Mouse (Mus musculus) ES-E14 (cell line): Measurements from ENCODE around the gene Cars. TPM values are rescaled to one million over a fixed set of nuclear protein-coding genes. Genes with fewer than 3 reads are reported as not detected.

Experiments used
- DNase-seq: peaks from one replicate; pipeline ENCODE4 v3.0.0-alpha.2; 2013; ENCODE audit warnings: low read depth, low spot score
- H3K27ac ChIP-seq: 2 replicates; pipeline ENCODE4 v1.5.1; 2012; ENCODE audit warnings: low read depth, mild to moderate bottlenecking, low read length, moderate library complexity, mixed read lengths; ENCODE audit not compliant: poor library complexity, insufficient read depth, severe bottlenecking
- H3K36me3 ChIP-seq: 2 replicates; pipeline ENCODE4 v1.6.1; 2012; ENCODE audit warnings: mild to moderate bottlenecking, low read length, moderate library complexity, mixed read lengths; ENCODE audit not compliant: control insufficient read depth, poor library complexity, insufficient read depth, severe bottlenecking
- H3K4me1 ChIP-seq, 2 experiments: fragments of 150-350 bp in 1 of 2; sonication (generic) in 1 of 2; 2 replicates each; pipeline ENCODE4 v1.6.1; 2012; ENCODE audit warnings: low read length in 2 of 2, mild to moderate bottlenecking in 1 of 2, mixed read lengths in 1 of 2; ENCODE audit not compliant: control insufficient read depth in 2 of 2, insufficient read depth in 2 of 2, poor library complexity in 1 of 2
- H3K4me3 ChIP-seq, 2 experiments: fragments of 150-350 bp in 1 of 2; sonication (generic) in 1 of 2; 2 replicates each; pipeline ENCODE4 v1.5.1; 2012; ENCODE audit warnings: low read length in 2 of 2, low read depth in 1 of 2, mild to moderate bottlenecking in 1 of 2, mixed read lengths in 1 of 2; ENCODE audit not compliant: insufficient read depth in 1 of 2, poor library complexity in 1 of 2, severe bottlenecking in 1 of 2
- H3K9ac ChIP-seq: 2 replicates; pipeline ENCODE4 v1.6.1; 2012; ENCODE audit warnings: low read depth, mild to moderate bottlenecking, low read length, mixed read lengths; ENCODE audit not compliant: poor library complexity, insufficient read depth, severe bottlenecking
- H3K9me3 ChIP-seq: fragments of 150-350 bp; sonication (generic); 2 replicates; pipeline ENCODE4 v1.6.1; 2012; ENCODE audit warnings: low read depth, mild to moderate bottlenecking, low read length; ENCODE audit not compliant: control insufficient read depth, insufficient read depth
- CHD2 ChIP-seq: IDR thresholded peaks from 2 replicates; pipeline ENCODE4 v1.6.1; 2014; ENCODE audit warnings: mild to moderate bottlenecking, low read depth, low read length, inconsistent platforms
- HCFC1 ChIP-seq: IDR thresholded peaks from 2 replicates; pipeline ENCODE4 v1.6.1; 2012; ENCODE audit warnings: low read length, inconsistent platforms, borderline replicate concordance; ENCODE audit not compliant: insufficient read depth
- MAFK ChIP-seq: IDR thresholded peaks from 2 replicates; pipeline ENCODE4 v1.6.1; 2014; ENCODE audit warnings: mild to moderate bottlenecking, low read depth, low read length, inconsistent platforms; ENCODE audit not compliant: insufficient read depth
- ZC3H11A ChIP-seq: IDR thresholded peaks from 2 replicates; pipeline ENCODE4 v1.6.1; 2012; ENCODE audit warnings: low read depth, mild to moderate bottlenecking, inconsistent platforms, low read length, borderline replicate concordance
- ZNF384 ChIP-seq: IDR thresholded peaks from 2 replicates; pipeline ENCODE4 v1.6.1; 2012; ENCODE audit warnings: low read depth, low read length, inconsistent platforms
- in situ Hi-C, 2 experiments: fragments of 600-800 bp; cut with MboI; formaldehyde crosslinking; loops; one replicate each; pipeline ENCODE4 v1.15.1; 2025; ENCODE audit warnings: low sequenced_read_pairs in 2 of 2, inconsistent platforms in 1 of 2; ENCODE audit not compliant: unreplicated experiment in 2 of 2
- total RNA-seq: library from RNA; depleted of rRNA; stranded (reverse); fragments of 300-350 nt; gene quantifications from 2 replicates; pipeline ENCODE4 v1.2.3, GENCODE M21; 2012

Gene Cars
- total RNA-seq, 1 experiment: 153 TPM

DNA sequence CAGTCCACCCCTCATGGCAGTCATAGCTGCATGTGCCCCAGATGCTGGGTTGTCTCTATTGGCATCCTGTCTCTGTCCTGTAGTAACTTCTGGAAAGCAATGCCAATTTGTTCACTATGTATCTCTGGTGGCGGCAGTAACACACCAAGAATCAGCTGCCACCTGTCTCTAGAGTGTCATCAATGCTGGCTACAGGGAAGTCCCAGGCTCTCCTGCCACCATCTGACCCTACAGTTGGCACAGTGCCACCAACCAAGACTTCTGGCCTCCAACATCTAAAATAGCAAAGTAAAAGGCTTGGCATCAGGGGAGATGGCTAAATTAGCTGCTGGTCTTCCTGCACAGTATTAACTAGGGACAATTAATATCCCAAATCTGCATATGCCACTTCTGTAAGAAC is 67.5 kb downstream of the Cars start:
- no peak for DNase-seq
- TF ChIP-seq ZNF384: no peak
- no peak for TF ChIP-seq MAFK
- no peak for TF ChIP-seq ZC3H11A
- TF ChIP-seq HCFC1: no peak
- Histone ChIP-seq H3K4me1 (no peaks in the 10 kb centered on the region), H3K9me3 (no peaks in the 10 kb centered on the region), H3K27ac (no peak overlapping the region), H3K9ac (no peak overlapping the region), H3K4me3 (no peak overlapping the region), H3K36me3 (peaks cover 44% of the 10 kb centered on the region)
- in situ Hi-C loops: no loop called here

GRCm38 (mm10) chr7:143519333-143519732 is 80.6 kb downstream of the Cars start:
- Histone ChIP-seq H3K9ac (no peak overlapping the region), H3K27ac (no peak overlapping the region), H3K4me3 (no peak overlapping the region), H3K36me3 (peaks cover 42% of the 10 kb centered on the region), H3K4me1 (no peaks in the 10 kb centered on the region), H3K9me3 (no peaks in the 10 kb centered on the region)
- in situ Hi-C loops: no loop called here
- DNase-seq: no peak
- TF ChIP-seq CHD2 (no peak), ZC3H11A (no peak), ZNF384 (no peak), HCFC1 (no peak)

GRCm38 (mm10) chr7:143514416-143514768 is 85.5 kb downstream of the Cars start:
- Histone ChIP-seq H3K9me3 (no peaks in the 10 kb centered on the region), H3K4me3 (no peak overlapping the region), H3K36me3 (peaks cover 27% of the 10 kb centered on the region), H3K4me1 (no peaks in the 10 kb centered on the region), H3K27ac (no peak overlapping the region), H3K9ac (no peak overlapping the region)
- in situ Hi-C loops: no loop called here
- TF ChIP-seq HCFC1 (no peak), MAFK (no peak), ZNF384 (no peak), CHD2 (no peak)
- DNase-seq: no peak

- Histone ChIP-seq H3K36me3 (peaks cover 24% of the 10 kb centered on the region), H3K4me1 (no peaks in the 10 kb centered on the region), H3K27ac (no peak overlapping the region), H3K9me3 (no peaks in the 10 kb centered on the region), H3K9ac (no peak overlapping the region), H3K4me3 (no peak overlapping the region)
- DNase-seq: no peak
- in situ Hi-C loops: no loop called here
- TF ChIP-seq CHD2 (no peak), MAFK (no peak), HCFC1 (no peak), ZC3H11A (no peak), ZNF384 (no peak)
These were observed 86.0 kb downstream of the Cars start for GRCm38 (mm10) chr7:143513763-143514415.

GRCm38 (mm10) chr7:143511335-143511712 is 88.6 kb downstream of the Cars start:
- no peak overlapping the region for H3K4me3 ChIP-seq
- in situ Hi-C loops: no loop called here
- no peaks in the 10 kb centered on the region for H3K9me3 ChIP-seq
- TF ChIP-seq MAFK (no peak), ZC3H11A (no peak), ZNF384 (peak; percentile 72), CHD2 (no peak), HCFC1 (no peak)
- peaks cover 0 to 2% of the 10 kb centered on the region in 2 experiments; a peak in 1 of 4 replicates for H3K4me1 ChIP-seq
- no peak overlapping the region for H3K27ac ChIP-seq
- no peak for DNase-seq
- peaks cover 13% of the 10 kb centered on the region for H3K36me3 ChIP-seq
- H3K9ac ChIP-seq: no peak overlapping the region
